Mouse (Mus musculus): ENCODE measurements around the gene Nsmce4a. TPM values are rescaled to one million over a fixed set of nuclear protein-coding genes. Genes with fewer than 3 reads are reported as not detected.

Nsmce4a gene
- polyA plus RNA-seq, 1 experiment from 2014 or later = 170 TPM

Other genes with a start within 250 kb of the Nsmce4a start
- 72.3 and 75.5 TPM in 2 replicates for gene Ate1, start 52.7 kb downstream of the Nsmce4a start, polyA plus RNA-seq (2015; fragmentation: Nextera tagmentation; extraction: Ambion mirVana)
- 31.4 and 35.9 TPM in 2 replicates for gene Tacc2, start 4.3 kb upstream of the Nsmce4a start, polyA plus RNA-seq (2015; fragmentation: Nextera tagmentation; extraction: Ambion mirVana)
- gene Btbd16, start 201.0 kb upstream of the Nsmce4a start, polyA plus RNA-seq (2015; fragmentation: Nextera tagmentation; extraction: Ambion mirVana) = not detected in 2 replicates

Measured in kidney, embryonic 15.5 days (tissue).